Mouse (Mus musculus) myocyte (in vitro differentiated cells): ENCODE data around the gene BC051142.

Source experiments
- CEBPB ChIP-seq: IDR thresholded peaks from 2 replicates; pipeline ENCODE4 v1.6.1; 2011; ENCODE audit warnings: mild to moderate bottlenecking, moderate library complexity; ENCODE audit not compliant: poor library complexity, insufficient read depth, severe bottlenecking
- E2F4 ChIP-seq: IDR thresholded peaks from one replicate; pipeline ENCODE4 v1.6.1; 2011; ENCODE audit warnings: mild to moderate bottlenecking, control low read depth, moderate library complexity; ENCODE audit not compliant: insufficient read depth
- MAX ChIP-seq: IDR thresholded peaks from one replicate; pipeline ENCODE4 v1.6.1; 2011; ENCODE audit warnings: low read depth, mild to moderate bottlenecking, control low read depth
- MYOG ChIP-seq, 3 experiments: IDR thresholded peaks; one replicate each; pipeline ENCODE4 v1.6.1; 2011; ENCODE audit warnings: control low read depth in 2 of 3, low read depth in 2 of 3, mild to moderate bottlenecking in 2 of 3; ENCODE audit not compliant: insufficient read length in 2 of 3, control insufficient read depth in 1 of 3, insufficient read depth in 1 of 3
- POLR2A ChIP-seq: IDR thresholded peaks from one replicate; pipeline ENCODE4 v1.6.1; 2011; ENCODE audit warnings: low read depth, mild to moderate bottlenecking, control low read depth, moderate library complexity; ENCODE audit not compliant: insufficient read length
- POLR2AphosphoS2 ChIP-seq: IDR thresholded peaks from one replicate; pipeline ENCODE4 v1.6.1; 2011; ENCODE audit warnings: low read depth, control low read depth; ENCODE audit not compliant: insufficient read length
- SRF ChIP-seq: IDR thresholded peaks from one replicate; pipeline ENCODE4 v1.6.1; 2011; ENCODE audit warnings: low read depth; ENCODE audit not compliant: control insufficient read depth, insufficient read length
- USF1 ChIP-seq: IDR thresholded peaks from one replicate; pipeline ENCODE4 v1.6.1; 2011; ENCODE audit warnings: low read depth, mild to moderate bottlenecking, control low read depth, moderate library complexity

DNA sequence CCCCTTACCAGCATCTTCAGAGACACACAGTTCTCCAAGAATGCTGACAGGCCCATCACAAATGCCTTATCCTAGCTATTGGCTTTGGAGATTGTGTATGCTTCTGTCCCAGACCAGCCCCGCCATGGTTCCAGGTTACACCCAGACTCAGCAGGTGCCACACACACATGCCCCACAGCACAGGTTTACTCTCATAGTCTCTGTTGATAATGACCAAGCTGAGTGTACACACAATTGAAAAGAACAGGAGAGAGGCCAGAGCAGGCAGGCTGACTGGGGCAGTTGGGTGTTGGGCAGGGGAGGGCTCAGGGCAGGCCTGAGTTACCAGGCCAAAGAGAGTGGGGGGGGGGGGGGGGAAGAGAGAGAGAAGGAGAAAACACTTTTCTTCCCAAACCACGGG is 77.8 kb downstream of the BC051142 start:
- TF ChIP-seq USF1 (no peak), MAX (no peak), CEBPB (no peak), E2F4 (no peak), POLR2AphosphoS2 (no peak), POLR2A (no peak), MYOG (IDR thresholded peaks at IDR 0.05; ENCODE audit: control insufficient read depth in 1 of 3, insufficient read depth in 1 of 3, insufficient read length in 2 of 3, low read depth in 2 of 3) (no peak), SRF (no peak)
